Mouse (Mus musculus): ENCODE data around the gene Lgr4.

DNA sequence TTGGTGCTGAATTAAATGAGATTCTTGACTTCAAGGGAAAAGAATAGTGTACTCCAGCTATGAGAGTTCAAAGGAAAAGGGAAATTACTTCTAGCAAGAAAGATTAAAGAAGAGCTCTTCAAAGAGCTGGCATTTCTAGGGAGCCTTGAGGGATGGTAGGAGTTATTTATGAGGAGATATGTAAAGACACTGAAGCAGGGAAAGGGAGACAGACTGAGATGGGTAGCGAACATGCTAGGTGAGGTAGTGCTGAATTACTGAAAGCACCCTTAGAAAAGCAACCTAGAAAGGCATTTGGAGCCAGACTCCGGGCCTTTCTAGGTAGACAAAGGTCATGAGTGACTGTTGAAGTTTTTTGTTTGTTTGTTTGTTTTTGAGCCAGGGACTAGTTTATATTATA is 58.7 kb downstream of the Lgr4 start:
- TF ChIP-seq GATA1 (IDR thresholded peaks at IDR 0.05; ENCODE audit: borderline replicate concordance, low read length) (no peak), FLI1 (IDR thresholded peaks at IDR 0.05; ENCODE audit: low read length) (no peak)

Measured in megakaryocyte, embryonic 14.5 days (primary cell).